Mouse (Mus musculus): ENCODE results near the gene Qrsl1.
A peak's percentile ranks its signal among the peaks of the same experiment; 100 is the strongest.

The Qrsl1 gene

GRCm38 (mm10) chr10:43870752-43871151 lies 30.8 kb downstream of the Qrsl1 start:
- peak; percentile 38 for DNase-seq (ENCODE audit: low read depth)

GRCm38 (mm10) chr10:43856351-43856750 lies 45.2 kb downstream of the Qrsl1 start:
- no peak for DNase-seq (ENCODE audit: low read depth)

GRCm38 (mm10) chr10:43855916-43856315 lies 45.6 kb downstream of the Qrsl1 start:
- peak; percentile 10 for DNase-seq (ENCODE audit: low read depth)

- DNase-seq (ENCODE audit: low read depth), result no peak
These were observed 49.6 kb downstream of the Qrsl1 start for GRCm38 (mm10) chr10:43851898-43852297.

GRCm38 (mm10) chr10:43849478-43849877 lies 52.1 kb downstream of the Qrsl1 start:
- no peak for DNase-seq (ENCODE audit: low read depth)

- no peak for DNase-seq (ENCODE audit: low read depth)
These were observed 55.4 kb downstream of the Qrsl1 start for GRCm38 (mm10) chr10:43846141-43846622.

- DNase-seq (ENCODE audit: low read depth), result no peak
These were observed 56.1 kb downstream of the Qrsl1 start for GRCm38 (mm10) chr10:43845442-43845841.

GRCm38 (mm10) chr10:43841441-43841840 lies 60.1 kb downstream of the Qrsl1 start:
- no peak for DNase-seq (ENCODE audit: low read depth)

GRCm38 (mm10) chr10:43832868-43833267 lies 68.7 kb downstream of the Qrsl1 start:
- no peak for DNase-seq (ENCODE audit: low read depth)

GRCm38 (mm10) chr10:43830251-43831018 lies 71.1 kb downstream of the Qrsl1 start:
- DNase-seq (ENCODE audit: low read depth), result no peak

- no peak for DNase-seq (ENCODE audit: low read depth)
These were observed 72.9 kb downstream of the Qrsl1 start for GRCm38 (mm10) chr10:43828686-43829015.

GRCm38 (mm10) chr10:43827958-43828685 lies 73.4 kb downstream of the Qrsl1 start:
- DNase-seq (ENCODE audit: low read depth), result no peak

GRCm38 (mm10) chr10:43826773-43827621 lies 74.5 kb downstream of the Qrsl1 start:
- no peak for DNase-seq (ENCODE audit: low read depth)

GRCm38 (mm10) chr10:43825696-43826095 lies 75.8 kb downstream of the Qrsl1 start:
- no peak for DNase-seq (ENCODE audit: low read depth)

- no peak for DNase-seq (ENCODE audit: low read depth)
These were observed 76.8 kb downstream of the Qrsl1 start for GRCm38 (mm10) chr10:43824713-43825112.
